Mouse (Mus musculus) kidney, postnatal 36 days (tissue): ENCODE results near the gene C3ar1.

Source experiments
- DNase-seq, 2 experiments: peaks; one replicate each; pipeline ENCODE4 v3.0.0; 2021 to 2022; ENCODE audit warnings: mixed read lengths in 2 of 2

C3ar1 gene

GRCm38 (mm10) chr6:122825923-122826742 lies 29.8 kb downstream of the C3ar1 start:
- DNase-seq = peak; percentile 63 to 78

GRCm38 (mm10) chr6:122825166-122825565 lies 30.8 kb downstream of the C3ar1 start:
- no peak for DNase-seq

- DNase-seq = peak in 1 of 2 experiments; percentile 50
Measured at GRCm38 (mm10) chr6:122824086-122824485, 31.9 kb downstream of the C3ar1 start.

- DNase-seq = peak in 1 of 2 experiments; percentile 25
Measured at GRCm38 (mm10) chr6:122821822-122822221, 34.1 kb downstream of the C3ar1 start.

GRCm38 (mm10) chr6:122820799-122821650 lies 34.9 kb downstream of the C3ar1 start:
- peak; percentile 39 to 51 for DNase-seq

- DNase-seq = peak in 1 of 2 experiments; percentile 58
Measured at GRCm38 (mm10) chr6:122820071-122820798, 35.7 kb downstream of the C3ar1 start.

- DNase-seq = peak; percentile 62 to 90
Measured at GRCm38 (mm10) chr6:122819306-122820070, 36.5 kb downstream of the C3ar1 start, which contains the start of gene Foxj2. TSS of gene Foxj2 (plus strand) at chr6:122819914.

- no peak for DNase-seq
Measured at GRCm38 (mm10) chr6:122813640-122814039, 42.3 kb downstream of the C3ar1 start.

- DNase-seq = no peak
Measured at GRCm38 (mm10) chr6:122812716-122813115, 43.2 kb downstream of the C3ar1 start.

- peak in 1 of 2 experiments; percentile 51 for DNase-seq
Measured at GRCm38 (mm10) chr6:122811771-122812600, 44.0 kb downstream of the C3ar1 start.

GRCm38 (mm10) chr6:122811280-122811652 lies 44.7 kb downstream of the C3ar1 start:
- DNase-seq = peak; percentile 96 to 97

- peak; percentile 98 to 99 for DNase-seq
Measured at GRCm38 (mm10) chr6:122810615-122811279, 45.2 kb downstream of the C3ar1 start.

- no peak for DNase-seq
Measured at GRCm38 (mm10) chr6:122810022-122810614, 45.8 kb downstream of the C3ar1 start.

- DNase-seq = peak; percentile 77 to 91
Measured at GRCm38 (mm10) chr6:122804418-122804817, 51.5 kb downstream of the C3ar1 start.

- DNase-seq = peak in 1 of 2 experiments; percentile 48
Measured at GRCm38 (mm10) chr6:122801801-122802514, 54.0 kb downstream of the C3ar1 start.

- peak; percentile 65 to 70 for DNase-seq
Measured at GRCm38 (mm10) chr6:122801301-122801800, 54.6 kb downstream of the C3ar1 start, which contains the start of gene Slc2a3. TSS of gene Slc2a3 (minus strand) at chr6:122801640.

- DNase-seq = no peak
Measured at GRCm38 (mm10) chr6:122800640-122801300, 55.2 kb downstream of the C3ar1 start.
